Mouse (Mus musculus): ENCODE measurements around the gene Slc22a14.
"Not testable (repeated sequence)": the region's sequence is repeated elsewhere in the genome, so short reads cannot be mapped to it uniquely, and the experiment has no call there.

Gene Slc22a14

DNA sequence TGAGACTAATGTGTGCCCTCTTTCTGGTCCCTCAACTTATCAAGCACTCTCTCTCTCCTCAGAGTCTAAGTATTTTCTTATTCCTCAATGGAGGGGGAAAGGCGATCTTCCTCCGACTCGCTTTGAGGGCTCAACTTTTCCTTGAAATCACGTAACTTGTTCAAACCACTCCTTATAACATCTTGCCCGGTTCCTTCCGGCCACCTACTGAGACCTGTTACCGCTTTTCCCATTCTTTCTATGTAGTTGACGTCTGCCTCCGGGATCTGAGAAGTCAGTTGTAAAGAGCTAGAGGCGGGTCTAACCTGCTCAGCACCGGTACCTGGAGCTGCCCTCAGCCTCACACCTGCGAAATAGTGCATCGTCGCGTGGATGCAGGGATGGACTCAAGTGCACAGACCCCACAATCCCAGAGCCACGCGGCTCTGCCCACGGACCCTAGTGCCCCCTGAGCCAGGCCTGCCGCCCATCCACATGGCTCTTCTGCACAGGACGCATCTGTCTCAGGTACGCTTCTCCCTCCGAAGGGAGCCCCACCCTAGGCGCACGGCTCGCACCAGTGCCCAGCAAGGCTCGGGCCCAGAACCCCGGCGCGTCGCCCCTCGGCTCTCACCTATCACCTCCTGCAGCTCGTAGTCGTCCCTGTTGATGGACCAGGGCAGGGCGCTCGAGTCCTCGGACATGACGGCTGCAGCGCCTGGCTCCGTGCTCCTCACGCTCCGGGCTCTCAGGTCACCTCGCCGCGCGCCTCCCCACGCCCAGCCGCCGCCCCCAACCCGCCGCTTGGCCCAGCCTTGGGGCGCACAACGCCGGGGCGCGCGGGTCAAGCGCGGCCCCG is 43.7 kb downstream of the Slc22a14 start:
- DNase-seq = no peak

DNA sequence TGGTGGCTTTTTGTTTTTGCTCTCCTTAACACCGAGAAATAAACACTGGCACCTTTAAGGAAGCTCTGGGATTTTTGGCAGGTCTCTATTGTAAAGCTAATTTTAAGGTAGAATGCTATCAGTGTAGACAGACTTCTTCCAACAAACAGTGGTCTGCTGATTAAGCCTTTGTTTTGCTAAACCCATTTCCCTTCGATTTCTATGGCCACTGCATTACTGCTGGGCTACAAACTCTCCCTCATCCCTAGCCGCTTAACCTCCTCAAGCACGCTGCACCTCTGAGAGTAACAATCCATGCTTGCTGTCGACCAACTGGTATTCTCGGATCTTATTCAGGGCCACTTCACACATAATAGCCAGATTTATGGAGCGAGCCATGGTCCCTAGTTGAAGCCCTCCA is 44.4 kb downstream of the Slc22a14 start:
- no peak for DNase-seq

DNA sequence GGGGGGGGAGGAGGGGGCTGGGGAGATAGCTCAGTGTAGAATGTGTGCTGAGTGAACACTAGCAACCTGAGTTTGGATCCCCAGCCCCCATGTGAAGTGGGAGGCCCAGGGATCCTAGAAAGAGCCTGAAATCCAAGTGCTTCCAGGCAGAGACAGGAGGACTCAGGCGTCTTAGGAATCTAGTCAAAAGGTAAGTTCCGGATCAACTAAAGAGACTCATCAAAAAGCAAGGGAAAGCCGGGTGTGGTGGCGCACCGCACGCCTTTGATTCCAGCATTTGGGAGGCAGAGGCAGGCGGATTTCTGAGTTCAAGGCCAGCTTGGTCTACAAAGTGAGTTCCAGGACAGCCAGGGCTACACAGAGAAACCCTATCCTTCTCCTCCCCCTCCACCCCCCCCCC is 44.9 kb downstream of the Slc22a14 start:
- no peak for DNase-seq

DNA sequence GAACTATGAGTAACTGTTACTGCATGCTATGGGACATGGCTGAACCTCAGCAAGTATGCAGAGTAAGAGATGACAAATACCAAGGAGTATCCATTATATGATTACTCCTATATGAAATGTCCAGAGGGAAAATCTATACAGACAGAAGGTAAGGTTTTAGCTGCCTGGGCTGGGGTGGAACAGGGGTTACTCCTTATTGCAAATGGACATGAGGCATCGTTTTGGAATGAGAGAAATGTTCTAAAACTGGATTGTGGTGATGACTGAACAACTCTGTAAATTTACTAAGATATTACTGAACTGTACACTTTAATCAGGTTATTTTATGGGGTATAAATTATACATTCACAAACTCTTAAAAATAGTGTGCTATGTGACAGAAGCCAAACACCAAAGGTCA is 46.5 kb downstream of the Slc22a14 start:
- DNase-seq = no peak

DNA sequence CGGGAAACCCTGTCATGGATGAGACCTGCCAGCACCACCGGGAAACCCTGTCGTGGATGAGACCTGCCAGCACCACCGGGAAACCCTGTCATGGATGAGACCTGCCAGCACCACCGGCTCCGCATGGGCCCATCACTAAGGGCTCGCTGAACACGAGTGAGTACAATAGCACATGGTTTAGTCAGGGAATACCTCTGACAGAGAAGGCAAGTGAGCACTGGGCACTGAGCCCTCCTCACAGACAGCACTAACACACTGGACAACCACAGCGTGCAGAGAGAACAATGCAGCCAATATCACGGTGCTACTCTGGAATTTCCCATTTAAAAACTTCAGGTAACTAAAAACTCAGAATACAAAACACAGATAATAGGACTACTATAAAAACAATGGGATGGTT is 52.3 kb downstream of the Slc22a14 start:
- no peak for DNase-seq

DNA sequence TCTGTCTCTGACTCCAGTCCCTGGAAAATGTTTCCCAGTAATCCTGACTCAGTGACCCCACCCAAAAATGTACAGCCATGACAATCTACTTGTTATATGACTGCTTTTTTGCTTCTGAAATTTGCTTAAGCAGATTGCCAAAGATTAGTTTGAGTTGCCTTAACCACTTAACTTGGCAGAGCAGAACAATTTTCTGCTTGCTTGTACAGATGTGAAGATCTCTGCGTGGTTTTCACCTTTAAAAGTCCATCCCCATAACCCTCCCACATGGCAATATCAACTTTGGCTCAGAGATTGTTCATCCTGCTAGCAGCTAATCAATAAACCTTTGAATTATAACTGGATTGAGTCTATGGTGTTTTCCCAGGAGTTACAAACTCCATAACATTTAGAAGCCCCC is 56.3 kb downstream of the Slc22a14 start:
- DNase-seq = no peak

DNA sequence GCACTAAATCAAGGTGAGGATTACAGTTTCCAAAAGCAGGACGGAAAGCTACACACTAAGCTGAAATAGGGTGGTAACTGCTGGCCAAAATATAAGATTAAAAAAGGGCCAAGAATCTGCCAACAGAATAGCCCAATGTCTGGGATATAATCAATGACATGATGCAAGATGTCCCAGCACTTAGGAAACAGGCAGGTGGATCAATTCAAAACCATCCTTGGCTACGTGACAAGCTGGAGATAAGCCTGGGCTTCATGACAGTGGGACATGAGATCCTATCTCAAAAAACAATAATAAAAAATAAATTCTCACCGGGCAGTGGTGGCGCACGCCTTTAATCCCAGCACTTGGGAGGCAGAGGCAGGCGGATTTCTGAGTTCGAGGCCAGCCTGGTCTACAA is 59.5 kb downstream of the Slc22a14 start:
- DNase-seq = no peak

DNA sequence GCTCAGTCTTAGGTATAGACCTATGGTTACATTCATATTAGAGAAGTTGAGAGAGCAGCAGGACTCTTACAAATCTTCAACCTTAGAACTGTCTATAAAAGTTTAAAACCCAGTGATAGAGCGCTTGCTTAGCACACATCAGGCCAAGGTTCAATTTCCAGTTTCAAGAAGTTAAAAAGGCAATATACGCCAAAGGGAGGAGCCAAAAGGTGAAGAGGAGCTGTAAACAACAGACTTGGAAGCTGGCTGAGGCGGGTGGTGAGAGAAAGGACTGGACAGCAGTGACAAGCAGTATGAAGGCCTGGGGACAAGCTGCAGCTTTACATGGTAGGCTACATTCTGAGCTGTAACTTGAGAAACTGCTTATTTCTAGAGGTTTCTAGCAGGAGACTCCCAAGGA is 66.8 kb downstream of the Slc22a14 start:
- no peak for DNase-seq

DNA sequence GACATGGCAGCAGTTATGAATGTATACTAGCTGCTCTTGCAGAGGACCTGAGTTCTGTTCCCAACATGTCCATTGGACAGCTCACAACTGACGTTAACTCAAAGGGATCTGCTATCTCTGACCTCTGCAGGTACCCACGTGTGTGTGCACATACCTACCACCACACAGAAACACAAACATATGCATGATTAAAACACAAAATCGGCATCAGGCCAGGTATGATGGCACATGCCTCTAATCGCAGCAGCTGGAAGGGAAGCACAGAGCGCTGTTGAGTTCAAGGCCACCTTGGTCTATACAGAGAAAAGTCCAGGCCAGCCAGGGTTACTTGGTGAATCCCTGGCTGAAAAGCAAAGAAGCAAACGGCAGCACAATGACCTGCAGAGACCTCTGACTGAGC is 67.7 kb downstream of the Slc22a14 start:
- DNase-seq = no peak

DNA sequence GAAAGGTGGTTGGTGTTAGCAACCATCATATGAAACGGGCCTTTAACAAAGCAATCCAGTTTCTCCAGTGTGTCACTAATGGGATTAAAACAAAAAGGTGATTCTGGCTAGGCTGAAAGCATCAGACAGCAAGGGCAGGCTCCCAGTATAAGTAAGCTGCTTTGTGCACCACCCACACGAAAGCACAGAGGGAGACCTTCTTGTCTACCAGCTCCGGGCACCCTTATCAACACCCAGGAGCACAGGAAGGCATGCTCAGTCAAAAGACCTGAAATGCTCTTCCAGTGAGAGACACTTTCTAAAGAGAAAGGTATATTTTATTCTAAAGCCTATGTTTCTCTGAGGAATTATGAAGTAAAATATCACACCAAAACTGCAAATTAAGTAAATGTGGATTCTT is 74.6 kb downstream of the Slc22a14 start:
- no peak for DNase-seq

DNA sequence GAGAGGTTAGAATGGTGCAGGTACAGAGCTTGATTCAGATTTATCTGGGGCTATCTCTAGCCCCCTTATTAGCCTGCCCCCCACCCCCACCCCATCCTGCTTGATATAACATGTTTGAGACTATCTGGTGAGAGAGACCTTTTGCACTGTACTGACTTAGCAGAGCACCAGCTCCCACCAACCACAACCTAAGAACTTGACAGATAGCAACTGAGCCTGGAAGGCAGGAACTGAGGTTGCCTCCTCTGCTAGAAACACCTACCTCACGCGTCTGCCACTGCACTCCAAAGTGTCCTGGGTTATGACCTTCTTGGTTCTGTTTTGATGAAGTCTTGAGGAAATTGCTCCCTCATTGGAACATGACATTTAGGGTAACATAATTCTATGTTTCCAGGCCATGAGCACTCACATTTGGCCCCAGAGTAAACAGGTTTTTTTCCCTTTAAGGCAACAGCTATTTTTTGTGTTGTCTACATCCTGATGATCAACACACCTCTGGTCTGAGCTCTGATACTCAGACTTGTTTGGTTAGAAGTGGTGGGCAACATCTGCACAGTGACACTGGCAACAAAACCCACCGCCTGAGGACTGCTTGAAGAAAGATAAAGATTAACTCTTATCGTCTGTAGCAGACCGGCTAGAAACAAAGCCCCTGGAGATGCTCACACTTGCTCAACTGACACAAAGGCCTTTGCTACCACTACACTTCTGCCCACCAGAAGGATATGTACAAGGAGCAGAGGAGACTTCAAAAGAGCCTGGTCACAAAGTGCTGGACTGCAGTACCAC is 84.3 kb downstream of the Slc22a14 start:
- DNase-seq = no peak

DNA sequence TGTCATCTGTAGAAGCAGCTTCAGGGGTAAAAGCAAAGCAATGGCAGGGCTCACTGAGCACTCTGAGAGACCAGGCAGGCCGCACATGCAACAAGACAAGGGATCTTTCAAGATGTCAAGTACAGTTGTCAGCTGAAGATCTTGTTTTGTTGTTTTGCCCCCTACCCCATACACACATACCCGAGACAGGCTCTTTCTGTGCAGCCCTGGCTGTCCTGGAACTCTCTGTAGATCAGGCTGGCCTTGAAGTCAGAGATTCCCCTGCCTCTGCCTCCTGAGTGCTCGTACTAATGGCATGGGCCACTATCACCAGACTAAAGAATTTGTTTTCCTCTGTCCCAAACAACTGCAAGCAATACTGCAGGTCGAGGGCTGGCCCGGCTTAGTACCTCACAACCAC is 87.3 kb downstream of the Slc22a14 start:
- no peak for DNase-seq

DNA sequence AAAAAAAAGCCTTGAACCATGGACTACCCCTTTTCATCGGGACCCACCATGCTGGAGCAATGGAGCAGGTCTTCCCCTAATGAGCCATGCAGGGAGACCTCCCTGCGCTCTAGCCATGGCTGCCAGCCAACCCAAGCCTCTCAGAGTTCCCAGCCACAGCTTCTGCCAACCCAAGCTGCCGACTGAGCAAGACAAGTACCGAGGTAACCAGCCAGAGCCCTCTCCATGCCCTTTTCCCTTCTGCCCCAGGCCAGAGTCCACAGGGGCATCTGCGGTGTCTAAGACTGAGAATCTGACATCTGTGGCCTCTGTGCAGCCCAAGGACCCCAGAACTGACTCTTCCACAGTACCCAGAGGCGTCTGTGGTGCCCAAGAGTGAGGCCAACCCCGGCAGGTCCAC is 89.0 kb downstream of the Slc22a14 start:
- no peak for DNase-seq

DNA sequence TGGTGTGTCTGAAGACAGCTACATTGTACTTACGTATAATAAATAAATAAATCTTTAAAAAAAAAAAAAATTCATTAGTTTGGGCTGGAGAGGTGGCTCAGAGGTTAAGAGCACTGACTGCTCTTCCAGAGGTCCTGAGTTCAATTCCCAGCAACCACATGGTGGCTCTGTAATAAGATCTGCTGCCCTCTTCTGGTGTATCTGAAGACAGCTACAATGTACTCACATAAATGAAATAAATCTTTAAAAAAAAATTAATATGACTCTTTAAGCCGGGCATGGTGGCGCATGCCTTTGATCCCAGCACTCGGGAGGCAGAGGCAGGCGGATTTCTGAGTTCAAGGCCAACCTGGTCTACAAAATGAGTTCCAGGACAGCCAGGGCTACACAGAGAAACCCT is 90.5 kb downstream of the Slc22a14 start:
- not testable (repeated sequence) for DNase-seq

DNA sequence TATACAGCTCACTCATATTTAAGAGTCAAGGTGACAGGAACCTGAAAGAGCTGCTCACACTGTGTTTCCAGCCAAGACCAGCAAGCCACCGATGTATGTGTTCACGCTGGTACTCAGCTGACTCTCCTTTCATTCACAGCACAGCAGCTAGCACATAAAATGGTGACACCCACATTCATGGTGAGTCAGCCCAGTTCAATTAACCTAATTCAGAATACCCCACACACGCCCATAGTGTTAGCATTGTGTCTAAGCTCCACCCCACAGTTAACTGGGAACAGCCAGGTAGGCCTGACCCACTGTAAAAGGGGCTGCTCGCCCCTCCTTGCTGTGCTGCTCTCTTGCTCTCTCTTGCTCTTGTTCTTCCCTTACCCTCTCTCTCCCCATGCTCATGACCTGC is 93.9 kb downstream of the Slc22a14 start:
- no peak for DNase-seq

DNA sequence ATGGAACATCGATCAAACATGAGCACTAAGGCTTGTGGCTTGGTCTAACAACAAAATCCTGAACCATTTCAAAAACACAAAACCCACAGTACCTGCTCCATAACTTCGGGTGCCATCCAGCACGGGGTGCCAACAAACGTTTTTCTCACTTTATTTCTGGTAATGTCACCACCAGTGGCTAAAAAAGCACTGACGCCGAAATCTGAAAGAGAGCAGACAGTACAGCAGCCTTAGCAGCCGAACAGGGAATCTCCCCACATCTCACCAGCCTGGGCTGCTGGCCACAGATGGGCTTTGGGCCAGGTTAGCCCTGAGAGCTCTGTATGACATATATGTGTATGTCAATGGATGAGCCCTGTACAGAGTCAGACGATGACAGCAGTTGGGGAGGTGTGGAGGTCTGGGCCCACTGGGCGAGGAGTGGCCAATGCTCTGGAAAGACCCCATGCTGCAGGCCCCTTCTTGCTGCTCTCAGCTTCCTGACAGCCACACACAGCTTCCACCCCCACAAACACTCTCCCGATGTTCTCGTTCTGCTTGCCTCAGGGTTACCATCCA is 96.7 kb downstream of the Slc22a14 start:
- DNase-seq = no peak

DNA sequence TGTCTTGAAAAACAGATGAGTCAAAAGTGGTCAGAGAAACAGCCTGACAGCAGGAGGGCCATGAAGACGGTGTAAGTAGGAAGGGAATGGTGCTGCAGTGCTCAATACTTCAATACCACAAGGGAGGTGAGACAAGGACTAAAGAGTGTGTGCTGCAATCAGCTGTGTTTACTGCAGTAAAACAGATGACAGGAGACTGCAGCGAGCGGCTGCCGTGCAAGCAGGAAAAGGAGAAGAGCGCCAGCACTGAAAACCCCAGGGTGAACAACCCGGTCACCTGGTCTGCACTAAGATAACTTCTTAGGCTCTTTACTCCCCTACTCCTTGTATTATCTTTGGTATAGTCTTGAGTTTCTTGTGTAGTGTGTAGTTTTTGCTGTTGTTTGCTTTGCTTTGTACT is 97.2 kb downstream of the Slc22a14 start:
- DNase-seq = no peak

DNA sequence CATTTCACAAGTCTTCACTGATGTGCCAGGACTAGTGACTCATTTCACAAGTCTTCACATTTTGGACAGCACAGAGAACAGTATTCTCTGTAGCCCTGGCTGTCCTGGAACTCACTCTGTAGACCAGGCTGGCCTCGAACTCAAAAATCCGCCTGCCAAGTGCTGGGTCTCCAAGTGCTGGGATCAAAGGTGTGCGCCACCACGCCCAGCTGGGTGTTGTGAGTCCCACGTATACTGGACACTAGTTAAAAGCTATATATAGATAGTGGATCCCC is 99.3 kb downstream of the Slc22a14 start:
- DNase-seq = not testable (repeated sequence)

DNA sequence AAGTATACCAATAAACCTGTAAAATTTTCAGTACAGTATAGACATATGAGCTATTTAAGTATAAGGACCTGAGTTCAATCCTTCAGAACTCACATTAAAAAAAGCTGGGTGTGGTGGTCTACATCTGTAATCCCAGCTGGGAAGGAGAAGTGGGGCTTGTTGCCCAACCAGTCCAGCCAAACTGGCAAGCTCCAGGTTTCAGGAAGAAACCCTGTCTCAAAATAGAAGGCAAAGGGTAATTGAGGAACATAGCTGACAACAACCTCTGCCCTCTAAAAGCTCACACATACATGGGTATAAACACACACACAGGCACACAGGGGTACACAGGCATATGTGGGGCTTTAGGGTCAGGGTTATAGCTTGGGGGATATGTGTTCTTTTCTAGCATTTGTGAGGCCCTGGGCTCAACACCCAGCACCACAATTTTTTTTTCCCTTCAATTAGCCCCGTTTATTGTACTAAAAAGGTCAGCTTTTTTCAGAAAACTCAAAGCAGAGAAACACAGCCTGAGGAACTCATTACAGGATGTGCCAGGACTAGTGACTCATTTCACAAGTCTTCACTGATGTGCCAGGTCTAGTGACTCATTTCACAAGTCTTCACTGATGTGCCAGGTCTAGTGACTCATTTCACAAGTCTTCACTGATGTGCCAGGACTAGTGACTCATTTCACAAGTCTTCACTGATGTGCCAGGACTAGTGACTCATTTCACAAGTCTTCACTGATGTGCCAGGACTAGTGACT is 99.8 kb downstream of the Slc22a14 start:
- DNase-seq = not testable (repeated sequence)

DNA sequence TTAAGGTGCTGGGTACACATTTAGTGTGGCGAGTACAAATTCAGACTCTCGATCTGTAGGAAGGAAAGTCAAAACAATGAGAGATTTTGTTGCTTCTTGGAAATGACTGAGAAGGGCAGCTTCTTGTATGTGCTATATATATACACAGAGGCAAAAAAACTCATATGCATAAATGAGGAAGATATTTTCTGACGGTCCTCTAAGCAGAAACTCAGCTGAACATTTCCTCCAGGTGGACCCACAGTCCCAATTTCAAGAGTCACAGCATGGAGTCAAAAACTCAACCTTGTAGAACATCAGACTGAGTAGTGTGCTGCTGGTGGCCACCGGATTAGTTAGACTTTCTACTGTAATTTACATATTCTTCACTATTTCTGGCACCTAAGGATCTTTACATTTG is 102.3 kb downstream of the Slc22a14 start:
- DNase-seq = no peak

DNA sequence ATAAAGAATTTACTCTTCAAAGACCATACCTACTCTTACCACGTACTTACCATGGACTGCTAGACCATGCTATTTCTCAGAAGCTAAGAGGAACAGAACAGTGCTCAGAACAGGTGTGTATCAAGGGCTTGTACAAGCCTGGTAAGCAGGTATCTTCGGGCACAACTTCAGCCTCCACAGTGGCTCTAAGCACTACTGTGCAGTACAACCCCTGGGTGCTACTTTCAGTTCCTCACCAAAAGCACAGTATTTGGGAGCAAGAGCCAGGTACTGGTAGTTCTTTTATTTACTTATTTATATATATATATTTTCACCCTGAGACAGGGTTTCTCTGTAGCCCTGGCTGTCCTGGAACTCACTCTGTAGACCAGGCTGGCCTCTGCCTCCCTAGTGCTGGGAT is 104.5 kb downstream of the Slc22a14 start:
- no peak for DNase-seq

DNA sequence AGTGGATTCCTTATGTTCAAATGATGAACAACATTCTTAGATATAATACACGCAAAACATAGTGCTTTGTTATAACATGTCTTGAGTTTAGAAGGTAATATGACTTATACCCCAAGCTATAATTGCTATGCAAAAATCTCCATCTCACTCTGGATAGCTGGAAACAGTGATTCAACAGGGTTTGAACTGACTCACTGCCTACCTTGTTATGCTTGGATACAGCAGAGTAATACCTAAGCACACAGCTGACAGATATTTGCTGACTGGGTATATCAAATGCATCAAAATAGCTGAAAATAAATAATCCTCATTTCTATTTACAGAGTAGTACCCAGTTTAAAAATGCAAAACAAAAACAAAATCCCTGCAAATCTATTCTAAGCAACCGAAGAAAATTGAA is 106.6 kb downstream of the Slc22a14 start:
- DNase-seq = no peak

DNA sequence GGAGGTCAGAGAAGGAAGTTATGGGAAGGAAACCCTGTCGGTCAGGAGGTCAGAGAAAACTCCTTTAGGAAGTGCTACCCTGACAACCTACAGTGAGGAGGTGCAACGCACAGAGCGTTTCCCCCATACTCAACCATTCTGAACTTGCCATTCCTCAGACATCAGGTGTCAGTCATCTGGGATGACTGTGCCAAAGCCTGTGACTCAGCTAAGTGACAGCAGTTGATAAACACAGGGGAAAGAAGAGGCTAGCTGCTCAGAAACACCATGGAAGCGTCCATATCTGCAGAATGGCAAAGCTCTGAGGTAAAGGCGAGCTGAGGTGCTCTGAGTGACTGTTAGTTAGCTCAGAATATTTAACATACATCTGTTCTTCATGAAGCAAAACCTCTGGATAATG is 107.2 kb downstream of the Slc22a14 start:
- no peak for DNase-seq

DNA sequence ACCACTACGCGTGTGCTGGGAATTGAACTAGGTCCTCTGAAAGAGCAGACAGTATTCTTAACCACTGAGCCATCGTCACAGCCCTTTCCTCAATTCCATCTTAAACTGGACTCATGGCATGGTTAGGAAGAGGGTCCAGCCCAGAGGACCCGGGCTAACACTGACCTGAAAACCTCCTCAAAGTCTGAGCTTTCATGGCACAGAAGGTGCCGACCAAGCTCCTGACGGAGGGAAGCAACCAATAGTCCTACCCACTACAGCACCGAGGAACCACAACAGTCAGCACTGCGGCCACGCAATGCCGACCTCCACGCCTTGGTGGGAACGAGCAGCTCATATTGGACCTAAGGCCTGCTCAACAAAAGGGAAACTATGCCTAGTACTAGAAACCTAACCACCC is 109.2 kb downstream of the Slc22a14 start:
- no peak for DNase-seq
